Mouse (Mus musculus) mouse embryonic stem cell (cell line): ENCODE measurements around the gene Ptbp3.

Experiments
- in situ Hi-C, 2 experiments: fragments of 300-500 bp; cut with MboI; formaldehyde crosslinking; loops; 1 replicate in 1 of 2; 3 replicates in 1 of 2; pipeline ENCODE4 v1.14.3; 2019 to 2020; ENCODE audit warnings: low sequenced_read_pairs in 2 of 2, low pct_unique_long_range_greater_than_20kb in 1 of 2, mixed read lengths in 1 of 2; ENCODE audit not compliant: unreplicated experiment in 1 of 2

Gene Ptbp3

GRCm38 (mm10) chr4:59549175-59549976 is at the start of gene Ptbp3:
Gene Ptbp3, minus strand, starts transcription at chr4:59549364.
- in situ Hi-C loops: no loop called here

- in situ Hi-C loops: no loop called here
These were observed 47.4 kb upstream of the Ptbp3 start for GRCm38 (mm10) chr4:59596556-59596955.

- in situ Hi-C loops: no loop called here
These were observed 45.5 kb upstream of the Ptbp3 start for GRCm38 (mm10) chr4:59594614-59595013.

- in situ Hi-C loops: no loop called here
These were observed 38.7 kb upstream of the Ptbp3 start for GRCm38 (mm10) chr4:59587872-59588226.

GRCm38 (mm10) chr4:59587215-59587871 is 38.2 kb upstream of the Ptbp3 start:
- in situ Hi-C loops: no loop called here

GRCm38 (mm10) chr4:59585097-59585496 is 35.9 kb upstream of the Ptbp3 start:
- in situ Hi-C loops: no loop called here

GRCm38 (mm10) chr4:59582186-59582585 is 33.0 kb upstream of the Ptbp3 start:
- in situ Hi-C loops: no loop called here

- in situ Hi-C loops: no loop called here
These were observed 32.4 kb upstream of the Ptbp3 start, which contains the start of gene Hsdl2 for GRCm38 (mm10) chr4:59581314-59582185. Gene Hsdl2, plus strand, starts transcription at chr4:59581563.

GRCm38 (mm10) chr4:59580495-59581281 is 31.5 kb upstream of the Ptbp3 start:
- in situ Hi-C loops: no loop called here

GRCm38 (mm10) chr4:59575184-59575958 is 26.2 kb upstream of the Ptbp3 start:
- in situ Hi-C loops: loop anchor here in 1 of 2 experiments (10.0 kb wide), 1 partner anchor 211 kb away; no protein-coding TSS in a partner anchor

- in situ Hi-C loops: loop anchor here (10.0 to 25.0 kb wide), 4 partner anchors 208 to 485 kb away; partner anchors contain the start of gene Ugcg (in 1 of the 2)
These were observed 23.5 kb upstream of the Ptbp3 start for GRCm38 (mm10) chr4:59572521-59573118.

GRCm38 (mm10) chr4:59570519-59570918 is 21.4 kb upstream of the Ptbp3 start:
- in situ Hi-C loops: loop anchor here (10.0 to 25.0 kb wide), 4 partner anchors 206 to 483 kb away; partner anchors contain the start of gene Ugcg (in 1 of the 2)

GRCm38 (mm10) chr4:59569538-59569937 is 20.4 kb upstream of the Ptbp3 start:
- in situ Hi-C loops: loop anchor here (10.0 to 25.0 kb wide), 5 partner anchors 185 to 482 kb away; partner anchors contain the start of gene Ugcg (in 1 of the 2)

- in situ Hi-C loops: loop anchor here (10.0 to 25.0 kb wide), 5 partner anchors 183 to 480 kb away; partner anchors contain the start of gene Ugcg (in 1 of the 2)
These were observed 18.6 kb upstream of the Ptbp3 start for GRCm38 (mm10) chr4:59567576-59568260.

- in situ Hi-C loops: loop anchor here (10.0 to 25.0 kb wide), 5 partner anchors 181 to 478 kb away; partner anchors contain the start of gene Ugcg (in 1 of the 2)
These were observed 16.5 kb upstream of the Ptbp3 start for GRCm38 (mm10) chr4:59565571-59566188.

- in situ Hi-C loops: loop anchor here (10.0 to 25.0 kb wide), 5 partner anchors 179 to 477 kb away; partner anchors contain the start of gene Ugcg (in 1 of the 2)
These were observed 15.0 kb upstream of the Ptbp3 start for GRCm38 (mm10) chr4:59564128-59564527.
